Mouse (Mus musculus) ES-Bruce4 (cell line): ENCODE measurements around the gene Ino80d.

ENCODE experiments used
- CTCF ChIP-seq: IDR thresholded peaks from one replicate; pipeline ENCODE4 v1.8.1; 2011; ENCODE audit warnings: low read depth, low read length
- EP300 ChIP-seq: IDR thresholded peaks from 2 replicates; pipeline ENCODE4 v1.6.1; 2011; ENCODE audit warnings: low read depth, low read length; ENCODE audit not compliant: insufficient read depth
- POLR2A ChIP-seq: IDR thresholded peaks from one replicate; pipeline ENCODE4 v1.8.1; 2011; ENCODE audit warnings: low read length; ENCODE audit not compliant: insufficient read depth

DNA sequence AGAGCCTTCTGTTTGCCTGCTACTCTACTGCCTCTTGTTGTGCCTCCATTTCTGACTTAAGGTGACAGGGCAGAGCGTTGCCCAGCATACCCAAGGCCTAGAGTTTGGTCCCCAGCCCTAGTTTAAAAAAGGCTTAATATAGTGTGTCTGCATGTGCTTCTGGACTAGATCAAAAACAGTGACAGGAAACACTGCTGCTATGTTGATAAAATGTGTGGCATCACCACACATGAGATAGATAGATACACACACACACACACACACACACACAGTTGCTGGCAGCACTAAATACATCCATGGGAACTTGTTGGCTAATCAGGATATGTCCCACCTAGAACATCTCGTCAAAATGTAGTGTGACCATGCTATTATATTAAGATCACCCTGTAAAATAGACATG lies 5.9 kb upstream of the Ino80d start:
- no peak for TF ChIP-seq CTCF
- no peak for TF ChIP-seq POLR2A
- no peak for TF ChIP-seq EP300
